Mouse (Mus musculus): ENCODE results near the gene Fam186a.
"Not testable (repeated sequence)": the region's sequence is repeated elsewhere in the genome, so short reads cannot be mapped to it uniquely, and the experiment has no call there.

Fam186a gene

GRCm38 (mm10) chr15:99931231-99931630, 35.6 kb downstream of the Fam186a start:
- DNase-seq, result no peak

DNA sequence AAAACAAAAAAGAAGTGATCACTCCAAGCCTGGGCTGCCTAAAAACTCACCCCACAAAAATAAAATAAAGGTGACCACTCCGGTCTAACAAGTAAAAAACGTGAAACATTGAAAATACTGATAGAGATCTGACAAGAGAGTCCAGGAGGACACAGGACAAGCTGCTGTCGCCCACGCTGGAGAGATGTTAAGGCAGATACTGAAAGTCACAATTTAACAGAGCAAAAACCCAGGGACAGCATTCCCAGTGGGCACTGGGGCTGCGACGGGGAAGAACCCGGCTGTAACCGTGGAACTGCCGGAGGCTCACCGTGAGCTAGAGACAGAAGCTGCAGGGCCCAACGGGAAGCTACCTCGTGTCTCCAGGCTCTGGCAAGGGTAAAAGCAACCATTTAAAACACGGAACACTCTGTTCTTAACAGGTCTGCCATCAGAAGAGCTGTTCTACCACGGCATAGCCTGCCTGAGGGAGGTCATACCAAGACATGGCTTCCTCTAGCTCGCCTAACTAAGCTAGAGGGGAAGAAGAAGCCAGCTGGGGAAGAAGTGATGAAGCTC, 47.2 kb downstream of the Fam186a start:
- DNase-seq, result no peak

DNA sequence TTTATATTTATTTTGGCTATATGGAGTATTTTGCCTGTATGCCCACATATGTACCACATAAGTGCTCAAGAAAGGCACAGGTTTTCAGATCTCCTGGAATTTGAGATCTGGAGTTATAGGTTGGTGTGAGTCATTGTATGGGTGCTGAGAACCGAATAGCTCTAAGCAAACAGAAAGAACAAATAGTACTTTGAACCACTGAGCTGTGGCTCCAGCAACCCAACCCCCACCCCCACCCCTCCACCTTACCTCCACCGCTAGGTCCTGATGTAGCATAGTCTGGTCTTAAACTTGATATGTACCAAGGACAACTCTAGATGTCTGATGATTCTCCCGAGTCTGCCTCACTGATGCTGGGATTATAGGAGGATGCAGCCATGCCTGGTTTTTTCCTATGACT, 49.6 kb downstream of the Fam186a start:
- no peak for DNase-seq

GRCm38 (mm10) chr15:99914613-99915012, 52.2 kb downstream of the Fam186a start:
- no peak for DNase-seq

DNA sequence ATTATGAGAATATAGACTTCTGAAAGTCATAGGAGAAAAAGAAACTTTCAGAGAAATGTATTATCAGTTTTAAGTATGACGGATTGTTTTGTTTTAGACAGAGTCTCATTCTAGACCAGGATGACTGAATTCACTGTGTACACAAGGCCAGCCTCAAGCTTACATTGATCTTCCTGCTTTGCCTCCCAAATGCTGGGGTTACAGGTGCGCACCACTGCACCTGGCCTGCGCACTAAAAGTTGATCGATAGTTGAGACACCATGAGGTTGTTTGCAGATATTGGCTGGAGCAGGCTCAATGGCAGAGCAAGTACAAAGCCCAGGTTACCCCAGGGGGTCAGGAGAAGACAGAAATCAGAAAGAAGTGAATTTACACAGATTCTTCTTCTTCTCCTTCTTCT, 55.1 kb downstream of the Fam186a start:
- DNase-seq, result no peak

GRCm38 (mm10) chr15:99909339-99909996, 57.4 kb downstream of the Fam186a start:
- DNase-seq, result not testable (repeated sequence)

DNA sequence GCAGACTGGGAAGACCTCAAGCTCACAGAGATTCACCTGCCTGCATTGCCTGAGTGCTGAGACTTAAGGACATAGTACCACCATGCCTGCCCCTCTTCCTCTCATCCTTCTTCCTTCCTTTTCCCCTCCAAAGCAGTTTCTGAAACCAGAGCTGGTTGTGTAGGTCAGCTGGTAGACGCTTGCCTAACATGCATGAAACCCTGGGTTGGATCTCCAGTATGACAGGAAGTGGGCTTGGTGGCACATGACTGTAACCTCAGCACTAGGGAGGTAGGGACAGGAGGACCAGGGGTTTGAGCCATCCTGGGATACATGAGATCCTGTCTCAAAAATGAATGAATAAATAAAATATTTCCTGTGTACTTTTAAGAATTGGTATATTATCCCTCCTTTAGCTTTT, 59.3 kb downstream of the Fam186a start:
- no peak for DNase-seq

DNA sequence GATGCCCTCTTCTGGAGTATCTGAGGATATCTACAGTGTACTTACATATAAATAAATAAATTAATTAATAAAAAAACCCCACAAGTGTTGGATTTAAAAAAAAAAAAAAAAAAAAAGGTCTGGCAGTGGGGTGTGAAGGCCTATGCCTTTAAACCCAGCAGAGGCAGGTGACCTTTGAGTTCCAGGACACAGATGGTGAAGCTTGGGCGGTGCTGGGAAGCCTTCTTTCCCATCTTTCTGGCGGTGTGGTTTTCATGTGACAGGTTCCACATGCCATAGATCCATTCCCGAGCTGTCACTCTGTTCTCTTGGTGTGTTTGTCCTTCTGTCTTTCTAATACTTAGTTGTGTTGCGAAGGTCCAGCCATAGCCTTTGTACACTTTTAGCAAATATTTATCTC, 59.8 kb downstream of the Fam186a start:
- no peak for DNase-seq

- DNase-seq, result no peak
Observed at GRCm38 (mm10) chr15:99904841-99905240, 62.0 kb downstream of the Fam186a start.

GRCm38 (mm10) chr15:99904333-99904732, 62.5 kb downstream of the Fam186a start:
- DNase-seq, result no peak

DNA sequence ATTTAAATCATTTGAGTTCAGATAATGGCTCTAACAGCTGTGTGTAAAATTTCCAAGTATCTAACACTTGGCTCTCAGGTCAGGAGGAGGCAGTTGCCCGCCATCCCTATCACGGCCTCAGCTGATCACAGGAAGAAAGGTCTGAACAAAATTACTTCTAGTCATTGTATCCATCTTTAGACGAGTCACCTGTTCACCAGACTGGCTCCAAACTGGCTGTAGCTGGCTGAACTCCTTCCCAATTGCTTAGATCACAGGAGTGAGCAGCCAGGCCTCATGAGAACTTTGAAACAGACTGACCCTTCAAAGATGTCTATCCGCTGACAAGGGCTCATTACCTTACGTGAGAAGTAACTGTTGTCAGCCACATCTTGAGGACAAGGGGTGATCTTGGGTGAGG, 63.6 kb downstream of the Fam186a start:
- DNase-seq, result no peak

DNA sequence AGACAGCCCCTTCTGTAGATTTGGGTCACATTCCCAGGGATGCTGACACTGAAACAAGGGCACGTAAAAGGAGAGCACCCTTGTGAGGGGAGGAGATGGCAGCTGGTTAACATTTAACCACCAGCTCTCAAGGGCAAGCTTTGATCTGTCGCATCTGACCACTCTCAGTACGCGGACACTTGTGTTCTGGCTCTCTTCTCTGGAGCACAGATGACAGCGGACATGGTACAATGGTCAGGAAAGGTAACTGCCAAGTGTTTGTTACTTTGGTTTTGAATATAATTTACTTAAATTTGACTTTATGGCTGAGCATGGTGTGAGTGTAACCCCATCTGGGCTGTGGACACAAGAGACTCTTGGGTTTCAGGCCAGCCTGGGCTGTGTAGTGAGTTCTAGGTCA, 64.1 kb downstream of the Fam186a start:
- DNase-seq, result no peak

DNA sequence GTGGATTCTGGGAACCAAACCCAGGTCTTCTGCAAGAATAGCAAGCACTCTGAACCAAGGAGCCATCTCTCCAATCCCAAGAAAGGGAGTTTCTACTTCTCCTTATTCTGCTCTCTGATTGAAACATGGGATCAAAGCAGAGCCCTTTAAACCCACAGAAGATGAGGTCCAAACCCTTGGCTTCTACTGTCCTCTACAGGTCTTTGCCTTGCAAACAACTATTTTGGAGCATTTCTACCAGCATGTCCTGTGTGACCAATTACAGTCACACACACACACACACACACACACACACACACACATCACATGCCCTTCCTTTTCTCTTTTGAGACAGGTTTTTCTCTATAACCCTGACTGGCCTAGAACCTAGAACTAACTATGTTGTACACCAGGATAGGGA, 70.2 kb downstream of the Fam186a start:
- DNase-seq, result no peak

GRCm38 (mm10) chr15:99891355-99891754, 75.5 kb downstream of the Fam186a start:
- DNase-seq, result no peak

- DNase-seq, result peak in 1 of 2 experiments; percentile 4
Observed at GRCm38 (mm10) chr15:99890412-99891236, 76.2 kb downstream of the Fam186a start.

DNA sequence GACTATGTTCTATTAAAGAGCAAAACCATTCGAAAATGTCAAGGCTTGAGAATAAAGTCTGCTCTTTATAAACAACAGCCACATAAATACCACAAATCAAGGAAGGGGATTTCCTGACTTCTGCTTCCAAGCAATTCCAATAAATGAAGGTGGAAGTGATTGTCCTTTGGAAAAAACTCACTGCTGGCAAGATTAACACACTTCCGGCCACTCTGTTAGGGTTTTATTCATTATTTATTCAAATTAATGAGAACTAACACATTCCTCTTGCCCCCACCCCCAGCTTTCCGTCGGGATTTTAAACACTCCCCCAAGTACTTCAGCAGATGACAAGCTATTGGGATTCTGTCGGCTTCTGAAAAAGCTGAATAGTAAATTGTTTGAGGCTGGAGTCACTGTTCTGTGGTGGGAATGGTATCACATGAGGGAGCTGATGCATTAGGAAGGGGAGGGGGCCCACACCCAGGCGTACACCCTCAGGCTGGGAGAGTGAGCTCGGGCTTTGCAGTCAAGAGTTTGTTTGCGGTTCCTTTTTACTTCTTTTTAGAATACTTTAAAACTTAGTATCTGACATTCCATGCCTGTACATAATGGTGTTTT, 77.5 kb downstream of the Fam186a start:
- DNase-seq, result no peak

GRCm38 (mm10) chr15:99887130-99887529, 79.7 kb downstream of the Fam186a start:
- DNase-seq, result not testable (repeated sequence)

DNA sequence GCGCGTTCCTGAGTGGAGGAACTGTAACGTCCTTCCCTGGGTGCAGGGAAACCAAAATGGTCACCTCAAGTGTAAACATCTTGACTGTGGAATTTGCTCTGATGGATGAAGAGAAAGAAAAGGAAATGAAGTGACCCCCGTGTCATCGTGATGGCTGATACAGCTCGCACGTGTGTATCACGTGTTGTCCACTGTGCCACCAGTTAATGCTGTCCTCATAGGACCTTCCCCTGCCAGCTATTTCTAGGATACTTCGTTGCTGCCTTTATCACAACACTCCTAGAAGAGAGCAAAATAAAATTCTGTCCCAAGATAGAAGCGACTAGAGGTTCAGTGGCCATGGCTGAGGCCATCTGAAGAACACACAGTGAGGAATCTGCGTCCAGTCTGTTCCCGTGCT, 82.8 kb downstream of the Fam186a start:
- DNase-seq, result no peak

GRCm38 (mm10) chr15:99878541-99878940, 88.3 kb downstream of the Fam186a start:
- no peak for DNase-seq

- peak; percentile 65 to 71 for DNase-seq
Observed at GRCm38 (mm10) chr15:99875334-99875869, 91.5 kb downstream of the Fam186a start, which contains the start of gene Lima1. TSS of gene Lima1 (minus strand) at chr15:99875456.

DNA sequence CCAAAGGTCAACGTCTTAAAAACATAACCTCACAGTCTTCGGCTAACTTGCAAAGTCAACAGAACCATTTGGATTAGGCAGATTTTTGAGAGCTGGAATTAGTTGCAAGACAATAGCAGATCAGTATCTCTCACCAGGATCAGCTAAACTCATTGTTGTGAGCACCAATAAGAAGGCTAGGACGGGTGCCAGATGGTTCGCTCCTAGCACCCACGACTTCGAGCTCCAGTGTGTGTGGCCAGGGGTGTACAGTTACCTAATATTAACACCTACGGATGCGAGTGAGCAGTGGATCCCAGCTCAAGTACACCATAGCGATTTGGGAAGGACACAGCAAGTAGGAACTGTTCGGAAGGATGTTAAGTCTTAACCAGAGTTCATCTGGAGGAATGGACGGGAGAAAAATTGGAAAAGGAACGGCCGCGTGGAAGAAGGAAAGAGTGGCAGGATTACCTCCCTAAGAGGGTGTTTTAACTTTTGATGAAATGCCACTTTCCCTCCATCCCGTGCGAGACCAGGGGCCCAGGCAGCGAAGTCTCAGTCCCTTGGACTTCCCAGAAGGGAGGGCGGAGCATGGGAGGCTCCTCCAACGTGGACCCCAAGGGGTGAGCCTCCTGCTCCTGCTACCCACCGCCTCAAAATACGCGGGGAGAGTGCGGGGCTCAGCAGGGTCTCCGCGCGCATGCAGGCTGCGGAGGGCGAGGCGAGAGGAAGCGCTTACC, 92.1 kb downstream of the Fam186a start:
- no peak for DNase-seq

DNA sequence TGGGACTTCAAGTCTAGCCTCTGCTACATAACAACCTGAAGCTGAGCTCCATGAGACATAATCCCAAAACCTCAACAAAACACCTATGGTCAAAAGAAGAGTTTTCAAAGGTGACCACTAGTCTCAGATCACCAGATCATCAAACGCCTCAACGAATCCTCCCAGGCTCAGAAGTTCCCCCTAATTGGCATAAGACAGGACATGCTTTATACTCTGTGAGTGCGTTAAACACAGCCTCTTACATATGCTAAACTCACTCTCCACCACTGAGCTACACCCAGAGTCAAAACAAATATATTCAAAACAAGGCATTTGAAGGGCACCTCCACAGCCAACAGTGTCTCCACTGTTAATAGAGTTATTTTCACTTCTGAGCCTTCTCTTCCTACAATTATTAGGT, 94.3 kb downstream of the Fam186a start:
- DNase-seq, result no peak
